Mouse (Mus musculus) forebrain, embryonic 16.5 days (tissue): ENCODE measurements at regions not wholly inside any gene's neighbourhood (a gene's known extent, or its start where the extent isn't known, plus 50 kb on each side); places are given as distances from the start of the nearest gene placed in this dataset.

Experiments used
- ATAC-seq: fragments of 200-750 bp; cut with Nextera tagmentation; 2 replicates; pipeline ENCODE4 v1.8.0; 2017; ENCODE audit warnings: mild to moderate bottlenecking, moderate library complexity
- H3K27ac ChIP-seq: fragments of 300-500 bp; sonication (generic); 2 replicates; pipeline ENCODE4 v1.5.1; 2014; ENCODE audit warnings: low read length, control low read depth
- H3K27me3 ChIP-seq: fragments of 300-500 bp; sonication (generic); replicated peaks from 2 replicates; pipeline ENCODE4 v1.6.1; 2014; ENCODE audit warnings: low read length; ENCODE audit not compliant: control insufficient read depth, insufficient read depth
- H3K36me3 ChIP-seq: fragments of 300-500 bp; sonication (generic); 2 replicates; pipeline ENCODE4 v1.6.1; 2014; ENCODE audit not compliant: control insufficient read depth, insufficient read depth
- H3K4me1 ChIP-seq: fragments of 300-500 bp; sonication (generic); replicated peaks from 2 replicates; pipeline ENCODE4 v1.6.1; 2014; ENCODE audit warnings: low read length; ENCODE audit not compliant: control insufficient read depth, insufficient read depth
- H3K4me2 ChIP-seq: fragments of 300-500 bp; sonication (generic); 2 replicates; pipeline ENCODE4 v1.6.1; 2014; ENCODE audit warnings: mild to moderate bottlenecking, low read length, control low read depth
- H3K4me3 ChIP-seq: fragments of 300-500 bp; sonication (generic); replicated peaks from 2 replicates; pipeline ENCODE4 v1.5.1; 2014; ENCODE audit warnings: mild to moderate bottlenecking, low read length, control low read depth
- H3K9ac ChIP-seq: fragments of 300-500 bp; sonication (generic); replicated peaks from 2 replicates; pipeline ENCODE4 v1.6.1; 2014; ENCODE audit warnings: low read depth, low read length, control low read depth
- H3K9me3 ChIP-seq: fragments of 300-500 bp; sonication (generic); 2 replicates; pipeline ENCODE4 v1.6.1; 2016; ENCODE audit warnings: low read length; ENCODE audit not compliant: control insufficient read depth
- WGBS: fragments of 180-500 bp; shearing (Covaris S2); extraction: QIAGEN DNeasy Blood & Tissue Kit; methylation state at CpG from one replicate; pipeline ENCODE4 v1.1.7; 2014; 5-methylcytosine and 5-hydroxymethylcytosine counted together

DNA sequence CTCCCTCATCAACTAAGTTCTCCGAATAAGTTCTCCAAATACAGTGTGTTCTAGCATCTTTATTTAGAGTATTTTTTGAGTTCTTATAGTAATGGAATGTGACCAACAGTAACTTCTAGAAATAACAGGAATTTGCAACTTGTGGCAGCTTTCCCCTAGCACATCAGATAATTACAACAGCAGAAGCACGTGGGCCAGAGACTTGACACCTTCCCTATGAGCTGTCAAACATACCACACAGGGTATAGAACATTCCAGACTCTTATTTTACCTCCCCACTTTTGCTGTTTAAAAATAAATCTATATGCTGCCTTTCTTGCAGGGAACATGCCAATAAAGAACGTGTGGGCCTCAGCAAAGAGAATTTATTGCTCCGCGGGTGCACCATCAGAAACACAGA, 77.4 kb upstream of the Commd8 start:
- Histone ChIP-seq H3K27me3 (no peaks in the 10 kb centered on the region), H3K9me3 (no peaks in the 10 kb centered on the region), H3K36me3 (no peaks in the 10 kb centered on the region), H3K9ac (no peak overlapping the region), H3K27ac (no peak overlapping the region), H3K4me1 (no peaks in the 10 kb centered on the region; the same call in 1 of the 2 replicates), H3K4me2 (no peak overlapping the region), H3K4me3 (no peak overlapping the region)
- ATAC-seq: no peak
- 79% methylated on average over 5 of the region's 5 CpGs for WGBS

DNA sequence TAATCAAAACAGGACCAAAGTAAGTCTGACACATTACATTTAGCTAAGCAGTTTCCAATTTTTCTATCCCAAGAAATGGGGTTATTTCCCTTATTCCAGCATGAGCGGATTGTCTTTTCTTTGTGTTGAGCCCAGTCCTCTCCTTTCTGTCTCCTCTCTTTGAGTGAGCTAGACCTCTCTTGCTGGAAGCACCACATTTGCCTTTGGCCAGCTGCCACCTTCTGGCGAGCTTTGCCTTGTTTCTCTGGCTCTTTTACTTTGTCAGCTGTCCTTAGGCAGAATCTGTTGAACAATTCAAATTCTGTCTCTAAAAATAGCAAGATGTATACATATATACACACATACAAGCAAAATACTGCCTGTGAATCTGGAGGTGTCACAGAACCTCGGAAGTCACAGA, 76.1 kb upstream of the Commd8 start:
- H3K4me2 ChIP-seq: no peak overlapping the region
- no peaks in the 10 kb centered on the region for H3K36me3 ChIP-seq
- WGBS: 49% methylated on average over 3 of the region's 3 CpGs
- no peak overlapping the region for H3K9ac ChIP-seq
- no peaks in the 10 kb centered on the region for H3K27me3 ChIP-seq
- peak; percentile 86 for ATAC-seq
- H3K27ac ChIP-seq: no peak overlapping the region
- H3K9me3 ChIP-seq: no peaks in the 10 kb centered on the region
- no peak overlapping the region for H3K4me3 ChIP-seq
- no peaks in the 10 kb centered on the region; the same call in 1 of the 2 replicates for H3K4me1 ChIP-seq

DNA sequence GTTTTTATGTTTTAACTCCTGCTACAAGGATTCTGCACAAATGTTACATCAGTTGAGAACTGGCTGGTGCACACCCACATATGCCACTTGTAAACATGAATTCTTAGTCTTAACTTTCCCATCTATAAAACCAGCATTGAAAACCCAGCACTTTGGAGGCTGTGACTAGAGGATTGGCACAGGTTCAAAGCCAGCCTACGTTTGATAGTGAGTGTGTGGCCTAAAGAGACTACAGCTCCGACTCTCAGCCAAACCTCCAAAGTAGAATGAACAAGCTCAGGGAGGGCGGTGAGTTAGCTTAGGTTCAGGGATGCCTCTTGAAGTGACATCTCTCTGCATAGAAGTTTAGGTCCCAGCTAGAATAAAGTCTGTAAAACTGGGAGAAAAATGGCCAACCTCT, 75.0 kb upstream of the Commd8 start:
- Histone ChIP-seq H3K27me3 (no peaks in the 10 kb centered on the region), H3K36me3 (no peaks in the 10 kb centered on the region), H3K9ac (no peak overlapping the region), H3K9me3 (no peaks in the 10 kb centered on the region), H3K27ac (no peak overlapping the region), H3K4me1 (no peaks in the 10 kb centered on the region; the same call in 1 of the 2 replicates), H3K4me2 (no peak overlapping the region), H3K4me3 (no peak overlapping the region)
- ATAC-seq: no peak
- 49% methylated on average over 3 of the region's 3 CpGs for WGBS

DNA sequence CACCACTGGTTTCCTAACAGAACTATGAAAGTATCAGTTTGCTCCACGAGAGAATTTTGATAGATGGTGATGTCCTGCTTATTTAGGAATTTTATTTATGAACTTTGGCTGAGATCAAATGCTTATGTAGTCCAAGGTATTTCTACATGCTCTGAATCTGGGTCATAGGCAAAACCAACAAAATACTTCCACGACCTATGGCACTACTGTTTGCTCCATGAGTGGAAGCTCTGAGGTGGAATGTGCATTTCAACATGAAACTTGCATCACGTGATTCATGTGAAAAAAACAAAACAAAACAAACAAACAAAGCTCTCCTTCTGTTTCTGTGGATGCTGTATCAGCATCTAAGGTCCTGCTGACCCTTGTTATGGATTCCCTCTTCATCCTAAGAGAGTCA, 73.5 kb upstream of the Commd8 start:
- H3K36me3 ChIP-seq: no peaks in the 10 kb centered on the region
- H3K9me3 ChIP-seq: no peaks in the 10 kb centered on the region
- no peaks in the 10 kb centered on the region for H3K27me3 ChIP-seq
- no peaks in the 10 kb centered on the region; the same call in 1 of the 2 replicates for H3K4me1 ChIP-seq
- no peak for ATAC-seq
- no peak overlapping the region for H3K27ac ChIP-seq
- no peak overlapping the region for H3K4me3 ChIP-seq
- 90% methylated on average over 3 of the region's 3 CpGs for WGBS
- no peak overlapping the region for H3K9ac ChIP-seq
- H3K4me2 ChIP-seq: no peak overlapping the region

DNA sequence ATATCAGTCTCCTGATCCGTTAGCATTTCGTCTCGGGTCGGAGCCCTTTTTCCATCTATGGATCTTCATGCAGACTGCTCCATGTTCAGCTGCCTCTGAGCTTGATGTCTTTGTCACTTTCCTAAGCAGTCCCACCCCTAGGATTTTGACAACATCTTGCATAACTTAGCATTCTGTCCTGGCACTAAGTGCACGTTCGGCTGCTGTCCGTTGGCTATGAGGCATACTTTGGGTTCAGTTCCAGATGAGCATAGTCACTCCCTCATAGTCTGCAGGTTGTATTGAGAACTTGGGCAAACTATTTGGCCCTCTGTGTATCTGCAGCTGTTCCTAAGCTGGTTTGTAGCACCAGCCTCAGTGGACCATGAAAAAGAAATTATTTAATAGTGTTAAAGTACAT, 72.3 kb upstream of the Commd8 start:
- Histone ChIP-seq H3K4me3 (no peak overlapping the region), H3K4me2 (no peak overlapping the region), H3K9ac (no peak overlapping the region), H3K9me3 (no peaks in the 10 kb centered on the region), H3K27ac (no peak overlapping the region), H3K4me1 (no peaks in the 10 kb centered on the region; the same call in 1 of the 2 replicates), H3K36me3 (no peaks in the 10 kb centered on the region), H3K27me3 (no peaks in the 10 kb centered on the region)
- no peak for ATAC-seq
- WGBS: 90% methylated on average over 7 of the region's 7 CpGs

DNA sequence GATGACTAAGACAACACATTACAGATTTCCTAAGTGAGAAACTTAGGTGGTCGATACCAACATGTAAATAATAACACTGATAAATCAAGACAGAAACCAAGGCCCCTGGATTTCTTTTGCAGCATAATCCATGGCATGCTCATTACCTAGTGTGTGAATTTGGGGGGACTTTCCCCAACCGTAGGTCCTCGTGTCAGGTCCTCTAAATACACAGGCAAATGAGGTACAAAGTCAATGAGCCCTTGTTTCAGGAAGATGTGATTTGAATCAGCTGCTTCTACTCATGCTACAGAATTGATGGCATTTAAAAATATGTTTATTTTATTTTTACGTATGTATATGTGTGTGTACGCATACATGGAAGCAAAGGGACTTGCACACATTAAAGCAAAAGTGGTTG, 59.0 kb upstream of the Commd8 start:
- no peaks in the 10 kb centered on the region for H3K36me3 ChIP-seq
- 88% methylated on average over 5 of the region's 5 CpGs for WGBS
- no peaks in the 10 kb centered on the region for H3K27me3 ChIP-seq
- no peaks in the 10 kb centered on the region for H3K9me3 ChIP-seq
- H3K4me3 ChIP-seq: no peak overlapping the region
- no peak for ATAC-seq
- no peak overlapping the region for H3K4me2 ChIP-seq
- no peak overlapping the region for H3K27ac ChIP-seq
- H3K9ac ChIP-seq: no peak overlapping the region
- H3K4me1 ChIP-seq: peaks cover 4% of the 10 kb centered on the region; the same call in 1 of the 2 replicates

DNA sequence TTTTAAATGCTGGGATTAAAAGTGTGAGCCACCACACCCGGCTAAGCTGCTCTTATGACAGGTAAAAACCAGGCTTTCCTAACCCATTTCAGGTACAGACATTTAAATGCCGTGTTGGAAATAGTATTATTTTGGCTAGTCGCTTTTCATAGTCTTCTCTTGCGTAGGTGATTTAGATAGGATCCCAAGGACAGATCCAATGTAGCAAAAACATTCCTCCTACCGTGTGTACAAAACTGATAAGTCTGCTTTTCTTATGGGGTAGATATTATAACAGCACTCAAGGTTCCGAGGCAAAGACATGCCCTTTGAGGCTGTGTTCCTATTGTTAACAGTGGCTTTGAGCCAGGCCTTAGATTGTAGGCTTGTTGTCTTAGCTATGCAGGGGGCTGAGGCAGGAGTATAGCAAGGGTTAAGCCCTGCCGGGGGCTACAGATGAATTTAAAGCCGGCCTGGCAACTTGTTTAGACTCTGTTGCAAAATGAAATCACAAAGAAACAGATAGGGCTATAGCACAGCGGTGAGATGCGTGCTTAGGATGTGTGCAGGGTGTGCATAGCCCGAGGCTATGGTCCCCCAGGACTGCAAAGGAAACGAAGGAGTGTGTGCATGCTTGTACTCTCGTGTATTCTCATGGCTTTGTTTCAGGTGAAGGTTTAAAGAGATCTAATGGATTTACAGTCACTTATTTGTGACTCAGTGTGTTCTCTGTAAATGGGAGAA, 57.7 kb upstream of the Commd8 start:
- no peak overlapping the region for H3K4me2 ChIP-seq
- H3K27me3 ChIP-seq: no peaks in the 10 kb centered on the region
- no peak overlapping the region for H3K9ac ChIP-seq
- no peak overlapping the region for H3K27ac ChIP-seq
- H3K4me3 ChIP-seq: no peak overlapping the region
- ATAC-seq: no peak
- no peaks in the 10 kb centered on the region for H3K9me3 ChIP-seq
- peaks cover 4% of the 10 kb centered on the region; the same call in 1 of the 2 replicates for H3K4me1 ChIP-seq
- WGBS: 73% methylated on average over 13 of the region's 13 CpGs
- no peaks in the 10 kb centered on the region for H3K36me3 ChIP-seq

DNA sequence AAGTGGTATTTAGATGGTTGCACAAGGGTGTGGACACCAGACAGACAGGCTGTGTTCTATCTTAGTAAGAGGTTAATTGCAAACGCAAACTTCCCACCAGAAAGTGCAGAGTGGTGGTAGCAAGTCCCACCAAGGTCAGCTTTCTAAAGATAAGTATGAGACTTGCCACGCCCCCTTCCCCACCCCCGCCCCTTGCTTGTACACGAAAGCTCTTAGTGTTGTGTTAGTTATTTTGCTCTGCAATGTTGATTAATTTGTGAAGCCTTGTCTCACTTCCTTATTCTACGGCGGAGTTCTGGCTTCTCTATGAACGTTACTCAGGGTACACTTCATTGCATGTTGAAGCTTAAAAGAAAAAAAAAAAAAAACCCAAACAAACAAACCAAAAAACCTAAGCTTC, 57.1 kb upstream of the Commd8 start:
- no peak for ATAC-seq
- no peak overlapping the region for H3K9ac ChIP-seq
- H3K27me3 ChIP-seq: no peaks in the 10 kb centered on the region
- no peaks in the 10 kb centered on the region for H3K36me3 ChIP-seq
- WGBS: 70% methylated on average over 7 of the region's 7 CpGs
- H3K9me3 ChIP-seq: no peaks in the 10 kb centered on the region
- no peak overlapping the region for H3K27ac ChIP-seq
- H3K4me1 ChIP-seq: peaks cover 4% of the 10 kb centered on the region; the same call in 1 of the 2 replicates
- no peak overlapping the region for H3K4me3 ChIP-seq
- H3K4me2 ChIP-seq: no peak overlapping the region

DNA sequence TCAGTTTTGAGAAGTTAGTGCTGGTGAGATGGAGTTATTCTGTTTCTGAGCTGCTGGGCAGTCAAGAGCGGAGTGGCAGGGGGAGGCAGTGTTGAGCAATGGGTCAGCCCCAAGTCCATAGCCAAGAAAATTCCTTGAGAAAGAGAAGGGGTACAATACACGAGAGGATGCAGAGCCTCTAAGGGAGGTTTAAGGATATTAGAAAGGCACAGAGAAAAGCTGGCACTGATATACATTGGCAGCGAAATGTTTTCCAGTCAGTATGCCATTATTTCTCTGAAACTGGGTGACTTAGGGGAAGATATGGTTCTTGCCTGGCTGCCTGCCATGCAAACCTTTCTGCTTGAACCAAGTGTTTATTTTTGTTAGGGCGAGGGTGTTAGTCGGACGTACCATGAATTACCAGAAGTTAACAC, 56.6 kb upstream of the Commd8 start:
- no peak overlapping the region for H3K4me2 ChIP-seq
- H3K27ac ChIP-seq: no peak overlapping the region
- H3K4me1 ChIP-seq: peaks cover 4% of the 10 kb centered on the region; the same call in 1 of the 2 replicates
- ATAC-seq: no peak
- no peaks in the 10 kb centered on the region for H3K27me3 ChIP-seq
- H3K36me3 ChIP-seq: no peaks in the 10 kb centered on the region
- no peak overlapping the region for H3K4me3 ChIP-seq
- no peak overlapping the region for H3K9ac ChIP-seq
- 41% methylated on average over 6 of the region's 6 CpGs for WGBS
- H3K9me3 ChIP-seq: no peaks in the 10 kb centered on the region

DNA sequence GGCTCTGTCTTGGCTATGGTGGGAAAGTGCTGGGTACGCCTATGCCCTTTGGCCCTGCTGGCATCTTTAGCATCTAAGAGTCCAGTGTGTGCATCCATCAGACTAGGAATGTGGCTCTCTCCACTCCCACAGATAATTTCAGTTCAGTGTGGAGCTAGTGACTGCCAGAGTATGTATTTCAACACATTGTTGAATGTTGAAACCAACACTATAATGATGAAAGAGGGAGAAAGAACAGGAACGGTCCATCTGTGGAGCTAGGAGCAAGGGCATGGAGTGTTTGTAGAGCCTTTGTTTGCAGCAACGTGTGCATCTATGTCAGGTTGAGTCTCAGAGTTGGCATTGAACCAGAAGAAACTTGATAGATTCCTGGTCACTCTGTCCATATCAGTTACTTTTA, 54.9 kb upstream of the Commd8 start:
- Histone ChIP-seq H3K36me3 (no peaks in the 10 kb centered on the region), H3K4me3 (no peak overlapping the region), H3K9me3 (no peaks in the 10 kb centered on the region), H3K27me3 (no peaks in the 10 kb centered on the region), H3K9ac (no peak overlapping the region), H3K27ac (no peak overlapping the region), H3K4me2 (no peak overlapping the region), H3K4me1 (peaks cover 4% of the 10 kb centered on the region; the same call in 1 of the 2 replicates)
- 90% methylated on average over 3 of the region's 3 CpGs for WGBS
- no peak for ATAC-seq
